Mouse (Mus musculus) stomach, embryonic 14.5 days (tissue): ENCODE results near the gene Sf3b6. TPM values are rescaled to one million over a fixed set of nuclear protein-coding genes. Genes with fewer than 3 reads are reported as not detected.

Experiments used
- ATAC-seq: fragments of 200-750 bp; cut with Nextera tagmentation; 2 replicates; pipeline ENCODE4 v1.8.0; 2017; ENCODE audit warnings: low read depth, moderate TSS enrichment; ENCODE audit not compliant: insufficient number of reproducible peaks, insufficient read depth, low FRiP score
- H3K27ac ChIP-seq: fragments of 300-500 bp; sonication (generic); 2 replicates; pipeline ENCODE4 v1.5.1; 2014; ENCODE audit warnings: mild to moderate bottlenecking, low read length, moderate library complexity, mixed read lengths
- H3K27me3 ChIP-seq: fragments of 300-500 bp; sonication (generic); 2 replicates; pipeline ENCODE4 v1.6.1; 2014; ENCODE audit warnings: low read length, control low read depth, mixed read lengths; ENCODE audit not compliant: control insufficient read depth, insufficient read depth
- H3K36me3 ChIP-seq: fragments of 300-500 bp; sonication (generic); 2 replicates; pipeline ENCODE4 v1.6.1; 2014; ENCODE audit warnings: mild to moderate bottlenecking, control low read depth, low read length, moderate library complexity, mixed read lengths; ENCODE audit not compliant: control insufficient read depth, insufficient read depth
- H3K4me1 ChIP-seq: fragments of 300-500 bp; sonication (generic); 2 replicates; pipeline ENCODE4 v1.6.1; 2014; ENCODE audit warnings: low read length, control low read depth, mixed read lengths; ENCODE audit not compliant: control insufficient read depth, insufficient read depth
- H3K4me2 ChIP-seq: fragments of 300-500 bp; sonication (generic); replicated peaks from 2 replicates; pipeline ENCODE4 v1.6.1; 2014; ENCODE audit warnings: low read depth, low read length, control low read depth
- H3K4me3 ChIP-seq: fragments of 300-500 bp; sonication (generic); 2 replicates; pipeline ENCODE4 v1.5.1; 2014; ENCODE audit warnings: low read depth, low read length, control low read depth
- H3K9ac ChIP-seq: fragments of 300-500 bp; sonication (generic); replicated peaks from 2 replicates; pipeline ENCODE4 v1.6.1; 2014; ENCODE audit warnings: low read depth, mild to moderate bottlenecking, control low read depth, low read length, moderate library complexity, mixed read lengths
- H3K9me3 ChIP-seq: fragments of 300-500 bp; sonication (generic); 2 replicates; pipeline ENCODE4 v1.6.1; 2016; ENCODE audit warnings: low read depth, low read length, control low read depth; ENCODE audit not compliant: control insufficient read depth
- WGBS: fragments of 180-500 bp; shearing (Covaris S2); extraction: QIAGEN DNeasy Blood & Tissue Kit; methylation state at CpG from one replicate; pipeline ENCODE4 v1.1.7; 2014; 5-methylcytosine and 5-hydroxymethylcytosine counted together
- polyA plus RNA-seq: library from polyadenylated mRNA; unstranded; fragments of >200 nt; fragmentation: Nextera tagmentation; extraction: Ambion mirVana; gene quantifications from 2 replicates; pipeline ENCODE4 v1.2.1, GENCODE M21; 2014

The Sf3b6 gene
- polyA plus RNA-seq, 1 experiment from 2014 or later = 309 TPM

GRCm38 (mm10) chr12:4816680-4817360 is 524 bp upstream of the Sf3b6 start:
- Histone ChIP-seq H3K4me2 (peak overlapping the region; percentile 68), H3K27ac (peak overlapping the region; percentile 88), H3K4me3 (peak overlapping the region; percentile 87), H3K27me3 (no peaks in the 10 kb centered on the region), H3K9me3 (no peaks in the 10 kb centered on the region), H3K36me3 (peaks cover 11% of the 10 kb centered on the region), H3K9ac (peak overlapping the region; percentile 63), H3K4me1 (peaks cover 4% of the 10 kb centered on the region; the same call in 1 of the 2 replicates)
- WGBS = 8% methylated on average over 24 of the region's 24 CpGs
- no peak; the same call in 1 of the 2 replicates for ATAC-seq

GRCm38 (mm10) chr12:4827256-4827655 is 9.9 kb downstream of the Sf3b6 start:
- H3K4me1 ChIP-seq = no peaks in the 10 kb centered on the region
- H3K36me3 ChIP-seq = peaks cover 27% of the 10 kb centered on the region
- no peak overlapping the region for H3K4me3 ChIP-seq
- H3K27ac ChIP-seq = no peak overlapping the region
- no peaks in the 10 kb centered on the region for H3K27me3 ChIP-seq
- WGBS = 74% methylated on average over 3 of the region's 3 CpGs
- no peak for ATAC-seq
- no peaks in the 10 kb centered on the region for H3K9me3 ChIP-seq
- no peak overlapping the region for H3K9ac ChIP-seq
- H3K4me2 ChIP-seq = no peak overlapping the region

GRCm38 (mm10) chr12:4836959-4837358 is 19.6 kb downstream of the Sf3b6 start:
- WGBS = 17% methylated on average over 4 of the region's 4 CpGs
- no peaks in the 10 kb centered on the region for H3K36me3 ChIP-seq
- no peaks in the 10 kb centered on the region for H3K9me3 ChIP-seq
- no peaks in the 10 kb centered on the region for H3K4me1 ChIP-seq
- H3K9ac ChIP-seq = no peak overlapping the region
- H3K27ac ChIP-seq = no peak overlapping the region
- no peaks in the 10 kb centered on the region for H3K27me3 ChIP-seq
- no peak overlapping the region for H3K4me2 ChIP-seq
- no peak overlapping the region for H3K4me3 ChIP-seq
- no peak for ATAC-seq

GRCm38 (mm10) chr12:4840010-4840409 is 22.7 kb downstream of the Sf3b6 start:
- no peaks in the 10 kb centered on the region for H3K9me3 ChIP-seq

GRCm38 (mm10) chr12:4840741-4841140 is 23.4 kb downstream of the Sf3b6 start:
- Histone ChIP-seq H3K27me3 (no peaks in the 10 kb centered on the region), H3K9me3 (no peaks in the 10 kb centered on the region), H3K9ac (peak overlapping the region; percentile 49; the same call in 1 of the 2 replicates), H3K36me3 (no peaks in the 10 kb centered on the region), H3K4me2 (peak overlapping the region; percentile 96), H3K27ac (no peak overlapping the region), H3K4me3 (peak overlapping the region; percentile 80), H3K4me1 (peaks cover 6% of the 10 kb centered on the region; the same call in 1 of the 2 replicates)
- 1% methylated on average over 11 of the region's 11 CpGs for WGBS
- ATAC-seq = no peak

More at GRCm38 (mm10) chr12:4840010-4840409, 22.7 kb downstream of the Sf3b6 start:
- WGBS = 52% methylated on average over 6 of the region's 6 CpGs
- Histone ChIP-seq H3K36me3 (no peaks in the 10 kb centered on the region), H3K27me3 (no peaks in the 10 kb centered on the region), H3K4me2 (no peak overlapping the region), H3K4me3 (no peak overlapping the region; the same call in 1 of the 2 replicates), H3K4me1 (peaks cover 6% of the 10 kb centered on the region; the same call in 1 of the 2 replicates), H3K27ac (no peak overlapping the region), H3K9ac (no peak overlapping the region)
- ATAC-seq = no peak

GRCm38 (mm10) chr12:4841392-4841887 is 24.1 kb downstream of the Sf3b6 start, which contains the start of gene Fkbp1b:
Gene Fkbp1b, minus strand, starts transcription at chr12:4841591.
- H3K4me1 ChIP-seq = peaks cover 6% of the 10 kb centered on the region; the same call in 1 of the 2 replicates
- no peaks in the 10 kb centered on the region for H3K27me3 ChIP-seq
- ATAC-seq = peak; percentile 62
- H3K9me3 ChIP-seq = no peaks in the 10 kb centered on the region
- under 1% methylated on average over 37 of the region's 37 CpGs for WGBS
- no peak within 1 kb of the TSS for H3K27ac ChIP-seq
- H3K4me2 ChIP-seq = peak within 1 kb of the TSS; percentile 96
- H3K9ac ChIP-seq = peak within 1 kb of the TSS; percentile 49
- no peaks in the 10 kb centered on the region for H3K36me3 ChIP-seq
- H3K4me3 ChIP-seq = peak within 1 kb of the TSS; percentile 80

GRCm38 (mm10) chr12:4842456-4842855 is 25.1 kb downstream of the Sf3b6 start:
- no peak overlapping the region for H3K27ac ChIP-seq
- no peaks in the 10 kb centered on the region for H3K9me3 ChIP-seq
- no peaks in the 10 kb centered on the region for H3K36me3 ChIP-seq
- WGBS = 85% methylated on average over 8 of the region's 8 CpGs
- no peak for ATAC-seq
- H3K4me2 ChIP-seq = no peak overlapping the region
- H3K9ac ChIP-seq = no peak overlapping the region
- H3K4me3 ChIP-seq = no peak overlapping the region
- H3K4me1 ChIP-seq = peaks cover 6% of the 10 kb centered on the region; the same call in 1 of the 2 replicates
- H3K27me3 ChIP-seq = no peaks in the 10 kb centered on the region

GRCm38 (mm10) chr12:4842890-4843597 is 25.7 kb downstream of the Sf3b6 start, which contains the start of gene Wdcp:
Gene Wdcp, plus strand, starts transcription at chr12:4843303.
- peak within 1 kb of the TSS; percentile 40 for H3K9ac ChIP-seq
- WGBS = under 1% methylated on average over 30 of the region's 30 CpGs
- H3K9me3 ChIP-seq = no peaks in the 10 kb centered on the region

More at GRCm38 (mm10) chr12:4842890-4843597, 25.7 kb downstream of the Sf3b6 start, which contains the start of gene Wdcp:
- no peak within 1 kb of the TSS for H3K27ac ChIP-seq
- peaks cover 6% of the 10 kb centered on the region; the same call in 1 of the 2 replicates for H3K4me1 ChIP-seq
- ATAC-seq = peak; percentile 92
- peak within 1 kb of the TSS; percentile 72 for H3K4me3 ChIP-seq
- H3K4me2 ChIP-seq = peak within 1 kb of the TSS; percentile 54
- H3K36me3 ChIP-seq = no peaks in the 10 kb centered on the region
- no peaks in the 10 kb centered on the region for H3K27me3 ChIP-seq
